Mouse (Mus musculus) erythroblast, embryonic 14.5 days (primary cell): ENCODE data around the gene Gm17018.

Experiments used
- GATA1 ChIP-seq: IDR thresholded peaks from 2 replicates; pipeline ENCODE4 v1.6.1; 2012; ENCODE audit warnings: low read length, inconsistent platforms, mixed read lengths
- TAL1 ChIP-seq: IDR thresholded peaks from 3 replicates; pipeline ENCODE4 v1.6.1; 2012; ENCODE audit warnings: low read length, inconsistent platforms, mixed read lengths

GRCm38 (mm10) chr19:45614928-45615327 is 54.5 kb downstream of the Gm17018 start:
- no peak for TF ChIP-seq TAL1
- no peak for TF ChIP-seq GATA1
